Mouse (Mus musculus): ENCODE data around the gene P2rx4. TPM values are rescaled to one million over a fixed set of nuclear protein-coding genes. Genes with fewer than 3 reads are reported as not detected.

Gene P2rx4
- polyA plus RNA-seq, 2 experiments, result 12.2 to 19.9 TPM

DNA sequence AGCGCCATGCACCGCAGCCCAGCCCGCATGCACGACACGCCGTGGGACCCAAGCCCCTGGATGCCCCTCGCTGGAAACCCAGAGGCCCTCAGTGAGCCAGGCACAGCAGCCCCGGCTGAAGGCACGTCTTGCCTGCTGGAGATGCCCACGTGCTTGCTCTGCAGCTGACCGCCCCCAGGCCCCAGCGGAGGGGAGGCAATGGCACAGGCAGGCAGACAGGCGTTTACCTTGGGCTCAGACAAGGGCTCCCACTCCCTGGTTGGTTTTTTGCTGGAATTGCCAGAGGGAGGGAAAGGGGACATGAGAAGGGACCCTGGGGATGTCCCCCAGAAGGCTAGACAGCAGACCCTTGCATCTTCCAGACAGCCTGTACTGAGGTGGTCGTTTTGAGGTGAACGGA lies 29.4 kb downstream of the P2rx4 start:
- ATAC-seq (ENCODE audit: insufficient read depth), result no peak
- no peak for TF ChIP-seq CTCF (IDR thresholded peaks at IDR 0.05; ENCODE audit: low read depth)
- TF ChIP-seq EP300 (IDR thresholded peaks at IDR 0.05; ENCODE audit: low read depth), result no peak
- Histone ChIP-seq H3K9me3 (ENCODE audit: control insufficient read depth, low read length) (no peaks in the 10 kb centered on the region), H3K4me3 (ENCODE audit: insufficient read depth in 1 of 2, low read depth in 2 of 2, low read length in 2 of 2) (no peak overlapping the region), H3K36me3 (replicated peaks; ENCODE audit: control insufficient read depth, insufficient read depth, low read depth) (no peaks in the 10 kb centered on the region), H3K27ac (no peak overlapping the region), H3K4me2 (ENCODE audit: low read depth) (no peak overlapping the region), H3K4me1 (replicated peaks; ENCODE audit: control insufficient read depth in 2 of 2, insufficient read depth in 2 of 2, low read length in 1 of 2) (peaks cover 0 to 10% of the 10 kb centered on the region in 2 experiments), H3K9ac (replicated peaks) (no peak overlapping the region), H3K27me3 (ENCODE audit: control insufficient read depth, insufficient read depth, low read length) (no peaks in the 10 kb centered on the region)
- no peak for DNase-seq (ENCODE audit: low read depth in 3 of 3, low spot score in 3 of 3)
- WGBS (ENCODE audit: insufficient replicate concordance), result 78% methylated on average over 15 of the region's 15 CpGs

DNA sequence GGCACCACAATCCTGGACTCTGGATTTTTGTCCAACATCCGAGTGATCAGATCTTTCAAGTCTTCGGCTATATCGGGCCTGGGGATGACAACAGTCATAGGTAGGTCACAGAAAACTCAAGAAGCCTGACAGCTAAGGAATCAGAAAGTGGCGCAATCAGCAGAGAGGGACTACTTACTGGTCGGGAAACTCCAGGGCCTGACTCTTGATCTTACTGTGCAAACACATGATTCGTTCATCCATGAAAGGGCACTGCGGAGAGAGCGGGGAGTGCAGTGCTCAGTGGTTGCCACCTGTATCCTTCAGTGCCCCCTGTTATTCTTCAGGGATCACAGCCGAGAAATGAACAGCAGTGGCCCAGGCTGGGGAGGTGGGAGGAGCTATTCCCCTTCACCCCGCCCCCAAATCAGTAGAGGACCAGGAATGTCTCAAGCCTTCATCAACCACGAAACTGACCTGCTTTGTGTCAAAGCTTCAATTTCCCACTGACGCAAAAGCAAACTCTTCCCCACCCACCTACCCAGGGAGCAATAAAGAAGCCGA lies 36.6 kb downstream of the P2rx4 start:
- no peak overlapping the region for H3K9ac ChIP-seq (replicated peaks)
- TF ChIP-seq CTCF (IDR thresholded peaks at IDR 0.05; ENCODE audit: low read depth) (no peak), EP300 (IDR thresholded peaks at IDR 0.05; ENCODE audit: low read depth) (no peak)

DNA sequence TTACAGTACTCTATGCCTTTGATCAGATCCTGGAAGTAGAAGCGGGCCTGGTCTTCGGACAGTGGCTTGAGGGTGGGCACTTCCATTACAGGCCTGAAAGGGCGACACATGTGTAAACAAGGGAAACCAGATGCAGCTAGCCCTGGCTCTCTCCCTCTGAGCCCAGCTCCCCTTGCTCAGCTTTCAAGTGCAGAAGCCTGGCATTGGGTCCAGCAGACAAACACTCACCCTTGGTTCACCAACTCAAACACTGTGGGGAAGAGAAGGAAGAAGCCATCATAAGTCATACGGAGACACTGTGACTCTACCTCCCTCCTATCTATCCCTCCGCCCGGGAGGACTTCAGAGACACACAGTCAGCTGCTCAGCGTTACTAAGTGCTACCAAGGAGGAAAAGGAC lies 40.6 kb downstream of the P2rx4 start:
- H3K4me2 ChIP-seq (ENCODE audit: low read depth), result no peak overlapping the region
- TF ChIP-seq EP300 (IDR thresholded peaks at IDR 0.05; ENCODE audit: low read depth) (no peak), CTCF (IDR thresholded peaks at IDR 0.05; ENCODE audit: low read depth) (no peak)
- H3K9me3 ChIP-seq (ENCODE audit: control insufficient read depth, low read length), result no peaks in the 10 kb centered on the region
- H3K27ac ChIP-seq, result no peak overlapping the region
- no peaks in the 10 kb centered on the region for H3K27me3 ChIP-seq (ENCODE audit: control insufficient read depth, insufficient read depth, low read length)
- peaks cover 9% of the 10 kb centered on the region; the same call in 1 of the 2 replicates for H3K36me3 ChIP-seq (replicated peaks; ENCODE audit: control insufficient read depth, insufficient read depth, low read depth)
- DNase-seq (ENCODE audit: low read depth in 3 of 3, low spot score in 3 of 3) (no peak), ATAC-seq (ENCODE audit: insufficient read depth) (no peak)
- H3K4me1 ChIP-seq (replicated peaks; ENCODE audit: control insufficient read depth in 2 of 2, insufficient read depth in 2 of 2, low read length in 1 of 2), result no peaks in the 10 kb centered on the region
- H3K4me3 ChIP-seq (ENCODE audit: insufficient read depth in 1 of 2, low read depth in 2 of 2, low read length in 2 of 2), result no peak overlapping the region
- 86% methylated on average over 7 of the region's 7 CpGs for WGBS (ENCODE audit: insufficient replicate concordance)
- no peak overlapping the region for H3K9ac ChIP-seq (replicated peaks)

More for the DNA sequence above, 36.6 kb downstream of the P2rx4 start:
- Histone ChIP-seq H3K36me3 (replicated peaks; ENCODE audit: control insufficient read depth, insufficient read depth, low read depth) (peaks cover 9% of the 10 kb centered on the region; the same call in 1 of the 2 replicates), H3K4me2 (ENCODE audit: low read depth) (no peak overlapping the region), H3K4me3 (ENCODE audit: insufficient read depth in 1 of 2, low read depth in 2 of 2, low read length in 2 of 2) (no peak overlapping the region), H3K9me3 (ENCODE audit: control insufficient read depth, low read length) (no peaks in the 10 kb centered on the region), H3K4me1 (replicated peaks; ENCODE audit: control insufficient read depth in 2 of 2, insufficient read depth in 2 of 2, low read length in 1 of 2) (no peaks in the 10 kb centered on the region), H3K27me3 (ENCODE audit: control insufficient read depth, insufficient read depth, low read length) (no peaks in the 10 kb centered on the region), H3K27ac (no peak overlapping the region)
- no peak for DNase-seq (ENCODE audit: low read depth in 3 of 3, low spot score in 3 of 3)
- no peak for ATAC-seq (ENCODE audit: insufficient read depth)
- 78% methylated on average over 13 of the region's 13 CpGs for WGBS (ENCODE audit: insufficient replicate concordance)

DNA sequence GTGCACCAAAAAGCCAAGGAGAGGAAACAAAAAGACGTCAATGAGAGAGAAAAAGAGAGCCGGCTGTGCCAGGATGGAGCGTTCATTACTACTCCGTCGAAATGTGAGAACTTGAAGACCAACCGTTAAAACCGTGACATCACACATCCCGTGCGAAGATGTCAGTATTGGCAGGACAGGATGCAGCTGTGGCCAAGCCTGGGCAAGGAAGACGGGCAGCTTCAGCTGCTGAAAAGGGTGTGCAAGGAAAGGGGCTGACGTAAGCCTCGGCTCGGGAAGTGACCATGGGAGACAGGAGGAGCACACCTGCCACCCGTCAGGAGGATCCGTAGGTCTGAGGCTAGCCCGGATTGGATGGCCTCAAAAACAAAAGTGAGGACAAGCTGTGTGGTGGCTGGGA lies 47.1 kb downstream of the P2rx4 start:
- Histone ChIP-seq H3K36me3 (replicated peaks; ENCODE audit: control insufficient read depth, insufficient read depth, low read depth) (peaks cover 8% of the 10 kb centered on the region), H3K9ac (replicated peaks) (no peak overlapping the region)
- ATAC-seq (ENCODE audit: insufficient read depth), result no peak

DNA sequence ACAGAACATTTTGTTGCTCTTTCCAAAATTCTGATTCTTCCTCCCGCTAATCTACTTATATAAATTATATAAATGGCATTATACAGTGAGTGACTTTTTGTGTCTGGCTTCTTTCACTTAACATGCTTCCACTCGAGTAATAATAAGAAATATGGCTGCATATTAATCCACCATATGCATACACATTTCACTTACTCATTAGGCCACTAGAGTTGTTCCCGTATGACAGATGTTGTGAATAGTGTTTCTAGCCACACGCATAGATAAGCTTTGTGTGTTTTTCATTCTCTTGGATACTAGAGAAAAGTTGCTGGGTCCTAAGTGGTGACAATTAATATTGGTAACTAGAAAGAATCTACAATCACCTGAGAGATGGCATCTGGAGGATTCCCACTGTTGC lies 48.3 kb downstream of the P2rx4 start:
- ATAC-seq (ENCODE audit: insufficient read depth) (no peak), DNase-seq (ENCODE audit: low read depth in 3 of 3, low spot score in 3 of 3) (no peak)
- no peaks in the 10 kb centered on the region for H3K27me3 ChIP-seq (ENCODE audit: control insufficient read depth, insufficient read depth, low read length)
- no peak for TF ChIP-seq EP300 (IDR thresholded peaks at IDR 0.05; ENCODE audit: low read depth)
- TF ChIP-seq CTCF (IDR thresholded peaks at IDR 0.05; ENCODE audit: low read depth), result no peak
- 84% methylated on average over 4 of the region's 4 CpGs for WGBS (ENCODE audit: insufficient replicate concordance)
- H3K4me3 ChIP-seq (ENCODE audit: insufficient read depth in 1 of 2, low read depth in 2 of 2, low read length in 2 of 2), result no peak overlapping the region
- no peak overlapping the region for H3K4me2 ChIP-seq (ENCODE audit: low read depth)
- no peaks in the 10 kb centered on the region for H3K9me3 ChIP-seq (ENCODE audit: control insufficient read depth, low read length)
- H3K27ac ChIP-seq, result no peak overlapping the region
- no peak overlapping the region for H3K9ac ChIP-seq (replicated peaks)
- H3K4me1 ChIP-seq (replicated peaks; ENCODE audit: control insufficient read depth in 2 of 2, insufficient read depth in 2 of 2, low read length in 1 of 2), result peaks cover 2 to 7% of the 10 kb centered on the region in 2 experiments
- peaks cover 8% of the 10 kb centered on the region for H3K36me3 ChIP-seq (replicated peaks; ENCODE audit: control insufficient read depth, insufficient read depth, low read depth)

More for the DNA sequence above, 47.1 kb downstream of the P2rx4 start:
- H3K4me2 ChIP-seq (ENCODE audit: low read depth), result no peak overlapping the region
- H3K27me3 ChIP-seq (ENCODE audit: control insufficient read depth, insufficient read depth, low read length), result no peaks in the 10 kb centered on the region
- no peaks in the 10 kb centered on the region for H3K9me3 ChIP-seq (ENCODE audit: control insufficient read depth, low read length)
- 72% methylated on average over 16 of the region's 16 CpGs for WGBS (ENCODE audit: insufficient replicate concordance)
- DNase-seq (ENCODE audit: low read depth in 3 of 3, low spot score in 3 of 3), result no peak
- no peak for TF ChIP-seq EP300 (IDR thresholded peaks at IDR 0.05; ENCODE audit: low read depth)
- no peak for TF ChIP-seq CTCF (IDR thresholded peaks at IDR 0.05; ENCODE audit: low read depth)
- no peak overlapping the region for H3K27ac ChIP-seq
- H3K4me3 ChIP-seq (ENCODE audit: insufficient read depth in 1 of 2, low read depth in 2 of 2, low read length in 2 of 2), result no peak overlapping the region
- H3K4me1 ChIP-seq (replicated peaks; ENCODE audit: control insufficient read depth in 2 of 2, insufficient read depth in 2 of 2, low read length in 1 of 2), result no peaks in the 10 kb centered on the region

Data from liver, embryonic 14.5 days (tissue).